Mouse (Mus musculus) adrenal gland, postnatal 14 days (tissue): Measurements from ENCODE around the gene Mrpl22. TPM values are rescaled to one million over a fixed set of nuclear protein-coding genes. Genes with fewer than 3 reads are reported as not detected.
"Not testable (repeated sequence)": the region's sequence is repeated elsewhere in the genome, so short reads cannot be mapped to it uniquely, and the experiment has no call there.

Source experiments
- DNase-seq: peaks from one replicate; pipeline ENCODE4 v3.0.0; 2021; ENCODE audit warnings: mixed read lengths
- total RNA-seq: library from RNA; stranded (reverse); gene quantifications from 2 replicates; pipeline ENCODE4 v1.2.3, GENCODE M21; 2021

Gene Mrpl22
- total RNA-seq, 1 experiment from 2014 or later, result 77.2 TPM

GRCm38 (mm10) chr11:58180756-58181155 is 9.3 kb downstream of the Mrpl22 start:
- DNase-seq, result no peak

- DNase-seq, result no peak
Observed at GRCm38 (mm10) chr11:58183579-58183978, 12.1 kb downstream of the Mrpl22 start.

- DNase-seq, result no peak
Observed at GRCm38 (mm10) chr11:58189675-58190074, 18.2 kb downstream of the Mrpl22 start.

- no peak for DNase-seq
Observed at GRCm38 (mm10) chr11:58193326-58193725, 21.9 kb downstream of the Mrpl22 start.

- DNase-seq, result no peak
Observed at GRCm38 (mm10) chr11:58193860-58194520, 22.5 kb downstream of the Mrpl22 start.

- no peak for DNase-seq
Observed at GRCm38 (mm10) chr11:58198663-58199062, 27.2 kb downstream of the Mrpl22 start.

- peak; percentile 91 for DNase-seq
Observed at GRCm38 (mm10) chr11:58199229-58200037, 28.0 kb downstream of the Mrpl22 start, which contains the start of the genes Igtp and Irgm2. Gene Igtp, plus strand, starts transcription at chr11:58199556. Gene Irgm2, plus strand, starts transcription at chr11:58199618.

- DNase-seq, result no peak
Observed at GRCm38 (mm10) chr11:58200226-58200625, 28.8 kb downstream of the Mrpl22 start.

- DNase-seq, result no peak
Observed at GRCm38 (mm10) chr11:58201052-58201451, 29.6 kb downstream of the Mrpl22 start.

GRCm38 (mm10) chr11:58210321-58210886 is 38.9 kb downstream of the Mrpl22 start:
- no peak for DNase-seq

- DNase-seq, result no peak
Observed at GRCm38 (mm10) chr11:58211062-58211681, 39.7 kb downstream of the Mrpl22 start.

- DNase-seq, result no peak
Observed at GRCm38 (mm10) chr11:58211682-58212067, 40.2 kb downstream of the Mrpl22 start.

- no peak for DNase-seq
Observed at GRCm38 (mm10) chr11:58213673-58214342, 42.3 kb downstream of the Mrpl22 start.

- peak; percentile 91 for DNase-seq
Observed at GRCm38 (mm10) chr11:58214391-58215048, 43.1 kb downstream of the Mrpl22 start.

GRCm38 (mm10) chr11:58215049-58215430 is 43.6 kb downstream of the Mrpl22 start:
- not testable (repeated sequence) for DNase-seq

GRCm38 (mm10) chr11:58215814-58216213 is 44.4 kb downstream of the Mrpl22 start:
- no peak for DNase-seq

- DNase-seq, result no peak
Observed at GRCm38 (mm10) chr11:58216823-58217222, 45.4 kb downstream of the Mrpl22 start.

GRCm38 (mm10) chr11:58223751-58224150 is 52.3 kb downstream of the Mrpl22 start:
- no peak for DNase-seq

- DNase-seq, result peak; percentile 32
Observed at GRCm38 (mm10) chr11:58224313-58224712, 52.9 kb downstream of the Mrpl22 start.

GRCm38 (mm10) chr11:58224872-58225271 is 53.4 kb downstream of the Mrpl22 start:
- DNase-seq, result not testable (repeated sequence)

GRCm38 (mm10) chr11:58225655-58226054 is 54.2 kb downstream of the Mrpl22 start:
- peak; percentile 83 for DNase-seq

- DNase-seq, result no peak
Observed at GRCm38 (mm10) chr11:58226425-58226824, 55.0 kb downstream of the Mrpl22 start.
